Mouse (Mus musculus): ENCODE measurements at regions not wholly inside any gene's neighbourhood (a gene's known extent, or its start where the extent isn't known, plus 50 kb on each side); places are given as distances from the start of the nearest gene placed in this dataset. TPM values are rescaled to one million over a fixed set of nuclear protein-coding genes. Genes with fewer than 3 reads are reported as not detected.

Small RNA genes lying in the stretch of these regions (microRNA-seq; reads per million reads assigned to microRNA genes)
- gene Gm27690: not detected
